Comparison of ENCODE assay signal across 12 mouse cellular contexts in genomic region chr10:81556282-81556681, GRCm38 (mm10). TPM values are rescaled to one million over a fixed set of nuclear protein-coding genes. Genes with fewer than 3 reads are reported as not detected.
DNase-seq lines count a peak whose midpoint lies in the region; ATAC-seq and TF ChIP-seq lines count a peak whose summit lies in the region.
"Had no signal": no experiment of that assay in that cellular context is flagged by ENCODE, and none has a peak within 500 bp of the region (broad histone marks: within the 10 kb centered on the region; RNA-seq: fewer than 3 reads in every experiment).

No protein-coding gene starts in this region.

- 79% methylated on average over 3 of the region's 3 CpGs for WGBS in hindbrain, postnatal 0 days
- 73% methylated on average over 3 of the region's 3 CpGs for whole genome bisulfite sequencing in hindbrain, embryonic 10.5 days
- WGBS in midbrain, postnatal 0 days = 77% methylated on average over 3 of the region's 3 CpGs
- WGBS in midbrain, embryonic 15.5 days = 80% methylated on average over 3 of the region's 3 CpGs
- 78% methylated on average over 3 of the region's 3 CpGs for WGBS in stomach, postnatal 0 days

- no peak overlapping the region for H3K27ac ChIP-seq in hindbrain, postnatal 0 days
- H3K27ac ChIP-seq in hindbrain, embryonic 10.5 days = no peak overlapping the region
- no peak overlapping the region for H3K27ac ChIP-seq in midbrain, postnatal 0 days (ENCODE audit: low read depth, low read length)
- H3K27ac ChIP-seq in midbrain, embryonic 15.5 days = no peak overlapping the region
- H3K27ac ChIP-seq in stomach, postnatal 0 days (replicated peaks) = no peak overlapping the region
- H3K27ac ChIP-seq: heart, embryonic 15.5 days; liver, embryonic 15.5 days had no signal

- TF ChIP-seq EP300 in stomach, postnatal 0 days (optimal IDR thresholded peaks at IDR 0.05) = no peak

- H3K4me3 ChIP-seq in hindbrain, postnatal 0 days (ENCODE audit: low read length) = no peak overlapping the region
- H3K4me3 ChIP-seq in hindbrain, embryonic 10.5 days = no peak overlapping the region
- no peak overlapping the region for H3K4me3 ChIP-seq in midbrain, postnatal 0 days (ENCODE audit: low read depth, low read length)
- no peak overlapping the region for H3K4me3 ChIP-seq in midbrain, embryonic 15.5 days
- no peak overlapping the region for H3K4me3 ChIP-seq in stomach, postnatal 0 days (ENCODE audit: low read depth, low read length)
- H3K4me3 ChIP-seq: heart, embryonic 15.5 days; liver, embryonic 15.5 days had no signal

- peak; percentile 62 for TF ChIP-seq CTCF in hindbrain, postnatal 0 days (IDR thresholded peaks at IDR 0.05; ENCODE audit: low read depth)
- peak; percentile 65 for TF ChIP-seq CTCF in midbrain, postnatal 0 days (IDR thresholded peaks at IDR 0.05)
- peak; percentile 59 for TF ChIP-seq CTCF in stomach, postnatal 0 days (IDR thresholded peaks at IDR 0.05; ENCODE audit: low read depth)

- H3K27me3 ChIP-seq in hindbrain, postnatal 0 days (ENCODE audit: insufficient read depth, low read length) = no peaks in the 10 kb centered on the region
- H3K27me3 ChIP-seq in hindbrain, embryonic 10.5 days (ENCODE audit: insufficient read depth, poor library complexity, severe bottlenecking) = peaks cover 17% of the 10 kb centered on the region
- H3K27me3 ChIP-seq in midbrain, postnatal 0 days (ENCODE audit: insufficient read depth, low read length) = no peaks in the 10 kb centered on the region
- H3K27me3 ChIP-seq in midbrain, embryonic 15.5 days (replicated peaks) = no peaks in the 10 kb centered on the region
- H3K27me3 ChIP-seq in stomach, postnatal 0 days (ENCODE audit: control insufficient read depth, insufficient read depth, low read length) = no peaks in the 10 kb centered on the region
- H3K27me3 ChIP-seq: heart, embryonic 15.5 days; liver, embryonic 15.5 days had no signal

- H3K4me1 ChIP-seq in hindbrain, postnatal 0 days (ENCODE audit: insufficient read depth, low read length) = peaks cover 7% of the 10 kb centered on the region
- H3K4me1 ChIP-seq in hindbrain, embryonic 10.5 days (replicated peaks) = peaks cover 29% of the 10 kb centered on the region
- H3K4me1 ChIP-seq in midbrain, postnatal 0 days (ENCODE audit: insufficient read depth, low read length) = peaks cover 11% of the 10 kb centered on the region; the same call in 1 of the 2 replicates
- H3K4me1 ChIP-seq in midbrain, embryonic 15.5 days = peaks cover 24% of the 10 kb centered on the region
- peaks cover 3% of the 10 kb centered on the region; the same call in 1 of the 2 replicates for H3K4me1 ChIP-seq in stomach, postnatal 0 days (replicated peaks; ENCODE audit: control insufficient read depth, insufficient read depth)

- no peak overlapping the region for H3K9ac ChIP-seq in hindbrain, postnatal 0 days (replicated peaks; ENCODE audit: low read length)
- H3K9ac ChIP-seq in midbrain, postnatal 0 days (replicated peaks; ENCODE audit: low read length, poor library complexity, severe bottlenecking) = no peak overlapping the region
- H3K9ac ChIP-seq in midbrain, embryonic 15.5 days = no peak overlapping the region
- no peak overlapping the region for H3K9ac ChIP-seq in stomach, postnatal 0 days (ENCODE audit: low read length)
- H3K9ac ChIP-seq: heart, embryonic 15.5 days; liver, embryonic 15.5 days had no signal

- no peak for DNase-seq in hindbrain, postnatal 0 days (ENCODE audit: low spot score)
- no peak for DNase-seq in hindbrain, embryonic 10.5 days (ENCODE audit: low spot score)
- no peak for DNase-seq in midbrain, postnatal 0 days (ENCODE audit: low spot score)
- peak; percentile 46 for DNase-seq in NIH3T3 (ENCODE audit: low read depth)
- DNase-seq in stomach, postnatal 0 days (ENCODE audit: low spot score) = no peak
- no peak for DNase-seq in kidney, adult 18-20 months
- DNase-seq in thymus, postnatal 0 days (ENCODE audit: low spot score) = no peak
- DNase-seq: embryo, embryonic 11 days; gastrocnemius, postnatal 14 days had no signal

- no peak overlapping the region for H3K4me2 ChIP-seq in hindbrain, postnatal 0 days (ENCODE audit: low read depth, low read length)
- no peak overlapping the region for H3K4me2 ChIP-seq in midbrain, postnatal 0 days (ENCODE audit: low read depth, low read length, poor library complexity, severe bottlenecking)
- no peak overlapping the region for H3K4me2 ChIP-seq in midbrain, embryonic 15.5 days
- H3K4me2 ChIP-seq in stomach, postnatal 0 days (replicated peaks; ENCODE audit: low read depth) = no peak overlapping the region
- H3K4me2 ChIP-seq: heart, embryonic 15.5 days; liver, embryonic 15.5 days had no signal

- no peaks in the 10 kb centered on the region for H3K36me3 ChIP-seq in hindbrain, postnatal 0 days (ENCODE audit: insufficient read depth, low read length)
- H3K36me3 ChIP-seq in hindbrain, embryonic 10.5 days = peaks cover 2% of the 10 kb centered on the region; the same call in 1 of the 2 replicates
- no peaks in the 10 kb centered on the region for H3K36me3 ChIP-seq in midbrain, postnatal 0 days (ENCODE audit: insufficient read depth, low read length)
- H3K36me3 ChIP-seq in midbrain, embryonic 15.5 days (replicated peaks) = no peaks in the 10 kb centered on the region
- no peaks in the 10 kb centered on the region for H3K36me3 ChIP-seq in stomach, postnatal 0 days (ENCODE audit: control insufficient read depth, insufficient read depth, low read length)
- H3K36me3 ChIP-seq: liver, embryonic 15.5 days had no signal

- no peak for ATAC-seq in hindbrain, postnatal 0 days
- no peak for ATAC-seq in midbrain, postnatal 0 days (ENCODE audit: low FRiP score)
- ATAC-seq in midbrain, embryonic 15.5 days (replicated peaks) = no peak
- no peak for ATAC-seq in stomach, postnatal 0 days (ENCODE audit: low FRiP score, low TSS enrichment)

- H3K9me3 ChIP-seq in hindbrain, postnatal 0 days (ENCODE audit: low read length) = no peaks in the 10 kb centered on the region
- H3K9me3 ChIP-seq in hindbrain, embryonic 10.5 days = peaks cover 4% of the 10 kb centered on the region; the same call in 1 of the 2 replicates
- H3K9me3 ChIP-seq in midbrain, postnatal 0 days (ENCODE audit: low read length) = no peaks in the 10 kb centered on the region
- H3K9me3 ChIP-seq in midbrain, embryonic 15.5 days = no peaks in the 10 kb centered on the region
- H3K9me3 ChIP-seq in stomach, postnatal 0 days (ENCODE audit: control insufficient read depth, low read length) = no peaks in the 10 kb centered on the region
- H3K9me3 ChIP-seq: liver, embryonic 15.5 days had no signal

RNA-seq across cellular contexts. Expression of gene Aes, which starts 3.0 kb away (rescaled TPM):
- 611 and 635 TPM in 2 replicates for total RNA-seq in hindbrain, postnatal 0 days (2014; rRNA removed)
- 803 and 834 TPM in 2 replicates for polyA plus RNA-seq in hindbrain, postnatal 0 days (2015; fragmentation: Nextera tagmentation; extraction: Ambion mirVana)
- polyA plus RNA-seq in hindbrain, embryonic 10.5 days (2016; fragmentation: Nextera tagmentation; extraction: Ambion mirVana) = 297 and 430 TPM in 2 replicates
- 539 and 662 TPM in 2 replicates for total RNA-seq in midbrain, postnatal 0 days (2014; rRNA removed)
- polyA plus RNA-seq in midbrain, postnatal 0 days (2015; fragmentation: Nextera tagmentation; extraction: Ambion mirVana) = 805 and 854 TPM in 2 replicates
- polyA plus RNA-seq in midbrain, embryonic 15.5 days (2015; fragmentation: Nextera tagmentation; extraction: Ambion mirVana) = 802 and 851 TPM in 2 replicates
- 429 and 495 TPM in 2 replicates for polyA plus RNA-seq in stomach, postnatal 0 days (2015; fragmentation: Nextera tagmentation; extraction: Ambion mirVana)
- polyA plus RNA-seq in thymus, postnatal 0 days (2015; fragmentation: Nextera tagmentation; extraction: Ambion mirVana) = 683 and 740 TPM in 2 replicates

RNA-seq across cellular contexts. Expression of gene Gna11, which starts 11.3 kb away (rescaled TPM):
- 121 and 139 TPM in 2 replicates for total RNA-seq in hindbrain, postnatal 0 days (2014; rRNA removed)
- polyA plus RNA-seq in hindbrain, postnatal 0 days (2015; fragmentation: Nextera tagmentation; extraction: Ambion mirVana) = 95.6 and 105 TPM in 2 replicates
- polyA plus RNA-seq in hindbrain, embryonic 10.5 days (2016; fragmentation: Nextera tagmentation; extraction: Ambion mirVana) = 71.2 and 76.9 TPM in 2 replicates
- total RNA-seq in midbrain, postnatal 0 days (2014; rRNA removed) = 108 and 130 TPM in 2 replicates
- 107 and 108 TPM in 2 replicates for polyA plus RNA-seq in midbrain, postnatal 0 days (2015; fragmentation: Nextera tagmentation; extraction: Ambion mirVana)
- polyA plus RNA-seq in midbrain, embryonic 15.5 days (2015; fragmentation: Nextera tagmentation; extraction: Ambion mirVana) = 100 and 101 TPM in 2 replicates
- polyA plus RNA-seq in stomach, postnatal 0 days (2015; fragmentation: Nextera tagmentation; extraction: Ambion mirVana) = 62.5 and 70.7 TPM in 2 replicates
- 28.5 and 30.0 TPM in 2 replicates for polyA plus RNA-seq in thymus, postnatal 0 days (2015; fragmentation: Nextera tagmentation; extraction: Ambion mirVana)

RNA-seq across cellular contexts. Expression of gene Tle2, which starts 18.1 kb away (rescaled TPM):
- total RNA-seq in hindbrain, postnatal 0 days (2014; rRNA removed) = 28.8 and 41.8 TPM in 2 replicates
- polyA plus RNA-seq in hindbrain, postnatal 0 days (2015; fragmentation: Nextera tagmentation; extraction: Ambion mirVana) = 43.7 and 45.5 TPM in 2 replicates
- 8.6 and 15.7 TPM in 2 replicates for polyA plus RNA-seq in hindbrain, embryonic 10.5 days (2016; fragmentation: Nextera tagmentation; extraction: Ambion mirVana)
- total RNA-seq in midbrain, postnatal 0 days (2014; rRNA removed) = 31.2 and 35.6 TPM in 2 replicates
- polyA plus RNA-seq in midbrain, postnatal 0 days (2015; fragmentation: Nextera tagmentation; extraction: Ambion mirVana) = 56.8 and 57.3 TPM in 2 replicates
- polyA plus RNA-seq in midbrain, embryonic 15.5 days (2015; fragmentation: Nextera tagmentation; extraction: Ambion mirVana) = 57.4 and 58.8 TPM in 2 replicates
- 4.8 and 6.9 TPM in 2 replicates for polyA plus RNA-seq in stomach, postnatal 0 days (2015; fragmentation: Nextera tagmentation; extraction: Ambion mirVana)
- 2.4 and 2.9 TPM in 2 replicates for polyA plus RNA-seq in thymus, postnatal 0 days (2015; fragmentation: Nextera tagmentation; extraction: Ambion mirVana)

RNA-seq across cellular contexts. Expression of gene Gna15, which starts 32.3 kb away (rescaled TPM):
- total RNA-seq in hindbrain, postnatal 0 days (2014; rRNA removed) = 2.5 and 9.8 TPM in 2 replicates
- 1.2 and 1.9 TPM in 2 replicates for polyA plus RNA-seq in hindbrain, postnatal 0 days (2015; fragmentation: Nextera tagmentation; extraction: Ambion mirVana)
- 0.63 and 1.6 TPM in 2 replicates for polyA plus RNA-seq in hindbrain, embryonic 10.5 days (2016; fragmentation: Nextera tagmentation; extraction: Ambion mirVana)
- total RNA-seq in midbrain, postnatal 0 days (2014; rRNA removed) = 0.94 and 2.1 TPM in 2 replicates
- polyA plus RNA-seq in midbrain, postnatal 0 days (2015; fragmentation: Nextera tagmentation; extraction: Ambion mirVana) = 1.1 and 1.2 TPM in 2 replicates
- polyA plus RNA-seq in midbrain, embryonic 15.5 days (2015; fragmentation: Nextera tagmentation; extraction: Ambion mirVana) = 0.96 and 1.1 TPM in 2 replicates
- polyA plus RNA-seq in stomach, postnatal 0 days (2015; fragmentation: Nextera tagmentation; extraction: Ambion mirVana) = 9.8 and 10.1 TPM in 2 replicates
- 3.5 TPM in 2 replicates for polyA plus RNA-seq in thymus, postnatal 0 days (2015; fragmentation: Nextera tagmentation; extraction: Ambion mirVana)

RNA-seq across cellular contexts. Expression of gene Tle6, which starts 44.6 kb away (rescaled TPM):
- total RNA-seq in hindbrain, postnatal 0 days (2014; rRNA removed) = 5.3 and 5.4 TPM in 2 replicates
- 6.2 and 6.6 TPM in 2 replicates for polyA plus RNA-seq in hindbrain, postnatal 0 days (2015; fragmentation: Nextera tagmentation; extraction: Ambion mirVana)
- polyA plus RNA-seq in hindbrain, embryonic 10.5 days (2016; fragmentation: Nextera tagmentation; extraction: Ambion mirVana) = 6.9 and 7.1 TPM in 2 replicates
- 8.4 and 13.3 TPM in 2 replicates for total RNA-seq in midbrain, postnatal 0 days (2014; rRNA removed)
- 4.7 and 7.5 TPM in 2 replicates for polyA plus RNA-seq in midbrain, postnatal 0 days (2015; fragmentation: Nextera tagmentation; extraction: Ambion mirVana)
- 6.7 and 8.0 TPM in 2 replicates for polyA plus RNA-seq in midbrain, embryonic 15.5 days (2015; fragmentation: Nextera tagmentation; extraction: Ambion mirVana)
- 7.6 and 8.9 TPM in 2 replicates for polyA plus RNA-seq in stomach, postnatal 0 days (2015; fragmentation: Nextera tagmentation; extraction: Ambion mirVana)
- polyA plus RNA-seq in thymus, postnatal 0 days (2015; fragmentation: Nextera tagmentation; extraction: Ambion mirVana) = 3.7 and 4.8 TPM in 2 replicates
